Mouse (Mus musculus): ENCODE results near the gene Syt12. TPM values are rescaled to one million over a fixed set of nuclear protein-coding genes. Genes with fewer than 3 reads are reported as not detected.

Syt12 gene
- polyA plus RNA-seq, 1 experiment from 2014 or later, result 0.23 TPM

GRCm38 (mm10) chr19:4452525-4452924 is 24.7 kb downstream of the Syt12 start:
- WGBS, result 56% methylated on average over 4 of the region's 4 CpGs
- Histone ChIP-seq H3K36me3 (ENCODE audit: control insufficient read depth, insufficient read depth) (no peaks in the 10 kb centered on the region), H3K9me3 (ENCODE audit: control insufficient read depth) (no peaks in the 10 kb centered on the region), H3K9ac (ENCODE audit: low read depth, low read length) (no peak overlapping the region), H3K4me2 (replicated peaks; ENCODE audit: low read depth) (no peak overlapping the region), H3K27ac (ENCODE audit: low read depth, low read length) (no peak overlapping the region), H3K4me1 (replicated peaks; ENCODE audit: control insufficient read depth, insufficient read depth, low read length) (no peaks in the 10 kb centered on the region), H3K4me3 (ENCODE audit: low read depth, low read length) (no peak overlapping the region), H3K27me3 (replicated peaks; ENCODE audit: control insufficient read depth, insufficient read depth, low read length) (peaks cover 7% of the 10 kb centered on the region; the same call in 1 of the 2 replicates)
- ATAC-seq, result no peak
- TF ChIP-seq CTCF (IDR thresholded peaks at IDR 0.05; ENCODE audit: low read depth), result no peak

- H3K27me3 ChIP-seq (replicated peaks; ENCODE audit: control insufficient read depth, insufficient read depth, low read length), result peaks cover 7% of the 10 kb centered on the region; the same call in 1 of the 2 replicates
- H3K4me1 ChIP-seq (replicated peaks; ENCODE audit: control insufficient read depth, insufficient read depth, low read length), result no peaks in the 10 kb centered on the region
- no peak overlapping the region for H3K4me3 ChIP-seq (ENCODE audit: low read depth, low read length)
- no peak for ATAC-seq
- no peak overlapping the region for H3K27ac ChIP-seq (ENCODE audit: low read depth, low read length)
- WGBS, result 66% methylated on average over 5 of the region's 5 CpGs
- no peak for TF ChIP-seq CTCF (IDR thresholded peaks at IDR 0.05; ENCODE audit: low read depth)
- H3K4me2 ChIP-seq (replicated peaks; ENCODE audit: low read depth), result no peak overlapping the region
- no peak overlapping the region for H3K9ac ChIP-seq (ENCODE audit: low read depth, low read length)
- H3K9me3 ChIP-seq (ENCODE audit: control insufficient read depth), result no peaks in the 10 kb centered on the region
- no peaks in the 10 kb centered on the region for H3K36me3 ChIP-seq (ENCODE audit: control insufficient read depth, insufficient read depth)
These were observed 25.3 kb downstream of the Syt12 start for GRCm38 (mm10) chr19:4451965-4452364.

GRCm38 (mm10) chr19:4451098-4451497 is 26.1 kb downstream of the Syt12 start:
- H3K4me1 ChIP-seq (replicated peaks; ENCODE audit: control insufficient read depth, insufficient read depth, low read length), result no peaks in the 10 kb centered on the region
- no peaks in the 10 kb centered on the region for H3K9me3 ChIP-seq (ENCODE audit: control insufficient read depth)
- H3K36me3 ChIP-seq (ENCODE audit: control insufficient read depth, insufficient read depth), result no peaks in the 10 kb centered on the region
- WGBS, result 57% methylated on average over 8 of the region's 8 CpGs
- TF ChIP-seq CTCF (IDR thresholded peaks at IDR 0.05; ENCODE audit: low read depth), result no peak
- H3K4me3 ChIP-seq (ENCODE audit: low read depth, low read length), result no peak overlapping the region
- no peaks in the 10 kb centered on the region for H3K27me3 ChIP-seq (replicated peaks; ENCODE audit: control insufficient read depth, insufficient read depth, low read length)
- H3K9ac ChIP-seq (ENCODE audit: low read depth, low read length), result no peak overlapping the region
- H3K27ac ChIP-seq (ENCODE audit: low read depth, low read length), result no peak overlapping the region
- H3K4me2 ChIP-seq (replicated peaks; ENCODE audit: low read depth), result no peak overlapping the region
- no peak for ATAC-seq

- Histone ChIP-seq H3K27ac (ENCODE audit: low read depth, low read length) (no peak overlapping the region), H3K4me1 (replicated peaks; ENCODE audit: control insufficient read depth, insufficient read depth, low read length) (no peaks in the 10 kb centered on the region), H3K27me3 (replicated peaks; ENCODE audit: control insufficient read depth, insufficient read depth, low read length) (no peaks in the 10 kb centered on the region), H3K9ac (ENCODE audit: low read depth, low read length) (no peak overlapping the region), H3K9me3 (ENCODE audit: control insufficient read depth) (no peaks in the 10 kb centered on the region), H3K4me2 (replicated peaks; ENCODE audit: low read depth) (no peak overlapping the region), H3K4me3 (ENCODE audit: low read depth, low read length) (no peak overlapping the region), H3K36me3 (ENCODE audit: control insufficient read depth, insufficient read depth) (no peaks in the 10 kb centered on the region)
- no peak for ATAC-seq
- WGBS, result 45% methylated on average over 5 of the region's 5 CpGs
- TF ChIP-seq CTCF (IDR thresholded peaks at IDR 0.05; ENCODE audit: low read depth), result no peak
These were observed 26.6 kb downstream of the Syt12 start for GRCm38 (mm10) chr19:4450666-4451065.

- H3K9ac ChIP-seq (ENCODE audit: low read depth, low read length), result no peak overlapping the region
- no peaks in the 10 kb centered on the region for H3K27me3 ChIP-seq (replicated peaks; ENCODE audit: control insufficient read depth, insufficient read depth, low read length)
- no peaks in the 10 kb centered on the region for H3K36me3 ChIP-seq (ENCODE audit: control insufficient read depth, insufficient read depth)
- TF ChIP-seq CTCF (IDR thresholded peaks at IDR 0.05; ENCODE audit: low read depth), result no peak
- no peak overlapping the region for H3K4me3 ChIP-seq (ENCODE audit: low read depth, low read length)
- ATAC-seq, result no peak
- H3K4me2 ChIP-seq (replicated peaks; ENCODE audit: low read depth), result no peak overlapping the region
- H3K9me3 ChIP-seq (ENCODE audit: control insufficient read depth), result no peaks in the 10 kb centered on the region
- H3K4me1 ChIP-seq (replicated peaks; ENCODE audit: control insufficient read depth, insufficient read depth, low read length), result no peaks in the 10 kb centered on the region
- 89% methylated on average over 9 of the region's 9 CpGs for WGBS
- no peak overlapping the region for H3K27ac ChIP-seq (ENCODE audit: low read depth, low read length)
These were observed 28.0 kb downstream of the Syt12 start for GRCm38 (mm10) chr19:4449230-4449629.

- H3K4me3 ChIP-seq (ENCODE audit: low read depth, low read length), result no peak overlapping the region
- WGBS, result 86% methylated on average over 9 of the region's 9 CpGs
These were observed 29.8 kb downstream of the Syt12 start for GRCm38 (mm10) chr19:4447445-4447844.

More at GRCm38 (mm10) chr19:4447445-4447844, 29.8 kb downstream of the Syt12 start:
- no peak for TF ChIP-seq CTCF (IDR thresholded peaks at IDR 0.05; ENCODE audit: low read depth)
- H3K9ac ChIP-seq (ENCODE audit: low read depth, low read length), result no peak overlapping the region
- H3K27ac ChIP-seq (ENCODE audit: low read depth, low read length), result no peak overlapping the region
- no peaks in the 10 kb centered on the region for H3K27me3 ChIP-seq (replicated peaks; ENCODE audit: control insufficient read depth, insufficient read depth, low read length)
- no peaks in the 10 kb centered on the region for H3K9me3 ChIP-seq (ENCODE audit: control insufficient read depth)
- no peak overlapping the region for H3K4me2 ChIP-seq (replicated peaks; ENCODE audit: low read depth)
- no peaks in the 10 kb centered on the region for H3K4me1 ChIP-seq (replicated peaks; ENCODE audit: control insufficient read depth, insufficient read depth, low read length)
- no peak for ATAC-seq
- no peaks in the 10 kb centered on the region; the same call in 1 of the 2 replicates for H3K36me3 ChIP-seq (ENCODE audit: control insufficient read depth, insufficient read depth)

Data from intestine, postnatal 0 days (tissue).